Mouse (Mus musculus) heart, postnatal 4 days (tissue): ENCODE measurements around the gene Jsrp1. TPM values are rescaled to one million over a fixed set of nuclear protein-coding genes. Genes with fewer than 3 reads are reported as not detected.
"Not testable (repeated sequence)": the region's sequence is repeated elsewhere in the genome, so short reads cannot be mapped to it uniquely, and the experiment has no call there.

Source experiments
- DNase-seq: peaks from one replicate; pipeline ENCODE4 v3.0.0; 2021
- total RNA-seq, 2 experiments: library from RNA; stranded (reverse); gene quantifications; 2 replicates each; pipeline ENCODE4 v1.2.3; 2021

Jsrp1 gene
- total RNA-seq, 2 experiments from 2014 or later, result 0.62 to 1.6 TPM

- DNase-seq, result peak; percentile 62
These were observed 17.8 kb upstream of the Jsrp1 start for GRCm38 (mm10) chr10:80831136-80831535.

- no peak for DNase-seq
These were observed 16.3 kb upstream of the Jsrp1 start for GRCm38 (mm10) chr10:80829359-80830278.

GRCm38 (mm10) chr10:80828587-80828986 is 15.3 kb upstream of the Jsrp1 start:
- DNase-seq, result not testable (repeated sequence)

- no peak for DNase-seq
These were observed 14.6 kb upstream of the Jsrp1 start for GRCm38 (mm10) chr10:80827870-80828420.

- DNase-seq, result no peak
These were observed 14.0 kb upstream of the Jsrp1 start for GRCm38 (mm10) chr10:80827063-80827869.

- peak; percentile 98 for DNase-seq
These were observed 13.1 kb upstream of the Jsrp1 start, which contains the start of gene Oaz1 for GRCm38 (mm10) chr10:80826151-80827062. Gene Oaz1 (plus strand): TSS chr10:80826656.

GRCm38 (mm10) chr10:80824827-80825226 is 11.5 kb upstream of the Jsrp1 start:
- DNase-seq, result no peak

GRCm38 (mm10) chr10:80823847-80824643 is 10.7 kb upstream of the Jsrp1 start:
- no peak for DNase-seq

- DNase-seq, result no peak
These were observed 10.0 kb upstream of the Jsrp1 start for GRCm38 (mm10) chr10:80823316-80823715.

GRCm38 (mm10) chr10:80822528-80822927 is 9.2 kb upstream of the Jsrp1 start:
- no peak for DNase-seq

GRCm38 (mm10) chr10:80821991-80822390 is 8.7 kb upstream of the Jsrp1 start:
- no peak for DNase-seq

GRCm38 (mm10) chr10:80819406-80819805 is 6.1 kb upstream of the Jsrp1 start:
- DNase-seq, result no peak

- DNase-seq, result no peak
These were observed 5.4 kb upstream of the Jsrp1 start for GRCm38 (mm10) chr10:80818599-80819281.

- DNase-seq, result not testable (repeated sequence)
These were observed 4.7 kb upstream of the Jsrp1 start for GRCm38 (mm10) chr10:80817955-80818354.

GRCm38 (mm10) chr10:80817164-80817563 is 3.9 kb upstream of the Jsrp1 start:
- no peak for DNase-seq

- DNase-seq, result not testable (repeated sequence)
These were observed 3.0 kb upstream of the Jsrp1 start for GRCm38 (mm10) chr10:80816303-80816702.

- DNase-seq, result no peak
These were observed 1.5 kb upstream of the Jsrp1 start for GRCm38 (mm10) chr10:80814800-80815199.

- no peak for DNase-seq
These were observed 782 bp downstream of the Jsrp1 start for GRCm38 (mm10) chr10:80812391-80813041.

GRCm38 (mm10) chr10:80810084-80810483 is 3.2 kb downstream of the Jsrp1 start:
- no peak for DNase-seq
